Mouse (Mus musculus) kidney, embryonic 16.5 days (tissue): ENCODE measurements around the gene Cerkl. TPM values are rescaled to one million over a fixed set of nuclear protein-coding genes. Genes with fewer than 3 reads are reported as not detected.

Source experiments
- ATAC-seq: fragments of 200-750 bp; cut with Nextera tagmentation; 2 replicates; pipeline ENCODE4 v1.8.0; 2017; ENCODE audit warnings: moderate TSS enrichment; ENCODE audit not compliant: low FRiP score, low TSS enrichment
- H3K27ac ChIP-seq: fragments of 300-500 bp; sonication (generic); 2 replicates; pipeline ENCODE4 v1.5.1; 2014; ENCODE audit warnings: low read length
- H3K27me3 ChIP-seq: fragments of 300-500 bp; sonication (generic); 2 replicates; pipeline ENCODE4 v1.6.1; 2014; ENCODE audit warnings: low read length, control low read depth, mixed read lengths; ENCODE audit not compliant: insufficient read depth
- H3K36me3 ChIP-seq: fragments of 300-500 bp; sonication (generic); 2 replicates; pipeline ENCODE4 v1.6.1; 2014; ENCODE audit warnings: low read length, control low read depth, mixed read lengths; ENCODE audit not compliant: insufficient read depth
- H3K4me1 ChIP-seq: fragments of 300-500 bp; sonication (generic); 2 replicates; pipeline ENCODE4 v1.6.1; 2014; ENCODE audit warnings: low read length, control low read depth, mixed read lengths; ENCODE audit not compliant: insufficient read depth
- H3K4me2 ChIP-seq: fragments of 300-500 bp; sonication (generic); replicated peaks from 2 replicates; pipeline ENCODE4 v1.6.1; 2014; ENCODE audit warnings: low read depth, low read length
- H3K4me3 ChIP-seq: fragments of 300-500 bp; sonication (generic); 2 replicates; pipeline ENCODE4 v1.5.1; 2014; ENCODE audit warnings: mild to moderate bottlenecking, low read length
- H3K9ac ChIP-seq: fragments of 300-500 bp; sonication (generic); replicated peaks from 2 replicates; pipeline ENCODE4 v1.6.1; 2014; ENCODE audit warnings: low read length
- H3K9me3 ChIP-seq: fragments of 300-500 bp; sonication (generic); 2 replicates; pipeline ENCODE4 v1.6.1; 2016; ENCODE audit warnings: low read length, control low read depth
- WGBS: fragments of 180-500 bp; shearing (Covaris S2); extraction: QIAGEN DNeasy Blood & Tissue Kit; methylation state at CpG from one replicate; pipeline ENCODE4 v1.1.7; 2014; 5-methylcytosine and 5-hydroxymethylcytosine counted together
- polyA plus RNA-seq: library from polyadenylated mRNA; unstranded; fragments of >200 nt; fragmentation: Nextera tagmentation; extraction: Ambion mirVana; gene quantifications from 2 replicates; pipeline ENCODE4 v1.2.1, GENCODE M21; 2015

Gene Cerkl
- polyA plus RNA-seq, 1 experiment from 2014 or later: 1.8 TPM

- 85% methylated on average over 3 of the region's 3 CpGs for WGBS
- Histone ChIP-seq H3K4me2 (no peak overlapping the region), H3K9me3 (no peaks in the 10 kb centered on the region), H3K9ac (no peak overlapping the region), H3K4me1 (no peaks in the 10 kb centered on the region), H3K27me3 (no peaks in the 10 kb centered on the region; the same call in 1 of the 2 replicates), H3K4me3 (no peak overlapping the region), H3K36me3 (no peaks in the 10 kb centered on the region), H3K27ac (no peak overlapping the region)
- no peak for ATAC-seq
These were observed 12.5 kb downstream of the Cerkl start for GRCm38 (mm10) chr2:79443861-79444620.

- no peak overlapping the region for H3K4me3 ChIP-seq
- WGBS: 95% methylated on average over 2 of the region's 2 CpGs
- no peaks in the 10 kb centered on the region for H3K4me1 ChIP-seq
- no peaks in the 10 kb centered on the region for H3K36me3 ChIP-seq
- H3K9ac ChIP-seq: no peak overlapping the region
- no peak overlapping the region for H3K4me2 ChIP-seq
- no peak for ATAC-seq
- no peaks in the 10 kb centered on the region for H3K9me3 ChIP-seq
- no peaks in the 10 kb centered on the region for H3K27me3 ChIP-seq
- no peak overlapping the region for H3K27ac ChIP-seq
These were observed 13.2 kb downstream of the Cerkl start for GRCm38 (mm10) chr2:79443401-79443800.

DNA sequence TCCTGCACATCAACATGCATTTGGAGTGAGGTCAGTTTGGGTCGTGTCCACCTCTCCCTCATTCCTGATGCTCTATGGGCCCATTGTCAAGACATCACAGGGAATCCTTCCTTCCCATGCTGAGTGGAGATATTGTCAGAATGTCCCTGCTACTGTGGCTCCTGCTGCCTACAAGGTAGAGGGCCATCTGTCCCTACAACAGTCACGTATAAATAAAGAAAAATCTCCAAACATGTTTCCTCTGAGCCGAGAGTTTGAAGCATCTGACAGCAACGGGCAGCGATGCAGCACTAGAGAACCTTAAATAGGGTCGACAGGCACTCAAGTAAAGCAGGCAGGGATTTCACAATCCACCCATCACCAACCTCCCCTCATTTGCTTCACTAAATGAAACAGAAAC lies 13.7 kb downstream of the Cerkl start:
- no peak overlapping the region for H3K4me3 ChIP-seq
- no peak for ATAC-seq
- H3K9ac ChIP-seq: no peak overlapping the region
- H3K4me1 ChIP-seq: no peaks in the 10 kb centered on the region
- H3K36me3 ChIP-seq: no peaks in the 10 kb centered on the region
- H3K27ac ChIP-seq: no peak overlapping the region
- 84% methylated on average over 6 of the region's 6 CpGs for WGBS
- no peak overlapping the region for H3K4me2 ChIP-seq
- H3K9me3 ChIP-seq: no peaks in the 10 kb centered on the region
- H3K27me3 ChIP-seq: no peaks in the 10 kb centered on the region

GRCm38 (mm10) chr2:79442227-79442626 lies 14.4 kb downstream of the Cerkl start:
- Histone ChIP-seq H3K9ac (no peak overlapping the region), H3K4me3 (no peak overlapping the region), H3K27me3 (no peaks in the 10 kb centered on the region), H3K9me3 (no peaks in the 10 kb centered on the region), H3K4me1 (no peaks in the 10 kb centered on the region), H3K27ac (no peak overlapping the region), H3K4me2 (no peak overlapping the region), H3K36me3 (no peaks in the 10 kb centered on the region)
- no peak for ATAC-seq
- 90% methylated on average over 2 of the region's 2 CpGs for WGBS

GRCm38 (mm10) chr2:79430061-79430460 lies 26.5 kb downstream of the Cerkl start:
- Histone ChIP-seq H3K36me3 (no peaks in the 10 kb centered on the region), H3K9me3 (no peaks in the 10 kb centered on the region), H3K9ac (no peak overlapping the region), H3K27me3 (peaks cover 7% of the 10 kb centered on the region; the same call in 1 of the 2 replicates), H3K4me2 (no peak overlapping the region), H3K27ac (no peak overlapping the region), H3K4me3 (no peak overlapping the region), H3K4me1 (peaks cover 7% of the 10 kb centered on the region; the same call in 1 of the 2 replicates)
- ATAC-seq: no peak

GRCm38 (mm10) chr2:79429650-79430049 lies 26.9 kb downstream of the Cerkl start:
- H3K36me3 ChIP-seq: no peaks in the 10 kb centered on the region
- peaks cover 7% of the 10 kb centered on the region; the same call in 1 of the 2 replicates for H3K27me3 ChIP-seq
- no peaks in the 10 kb centered on the region for H3K9me3 ChIP-seq
- peaks cover 7% of the 10 kb centered on the region; the same call in 1 of the 2 replicates for H3K4me1 ChIP-seq
- ATAC-seq: no peak
- H3K4me2 ChIP-seq: no peak overlapping the region
- H3K4me3 ChIP-seq: no peak overlapping the region
- H3K9ac ChIP-seq: no peak overlapping the region
- no peak overlapping the region for H3K27ac ChIP-seq
- 12% methylated on average over 6 of the region's 6 CpGs for WGBS

DNA sequence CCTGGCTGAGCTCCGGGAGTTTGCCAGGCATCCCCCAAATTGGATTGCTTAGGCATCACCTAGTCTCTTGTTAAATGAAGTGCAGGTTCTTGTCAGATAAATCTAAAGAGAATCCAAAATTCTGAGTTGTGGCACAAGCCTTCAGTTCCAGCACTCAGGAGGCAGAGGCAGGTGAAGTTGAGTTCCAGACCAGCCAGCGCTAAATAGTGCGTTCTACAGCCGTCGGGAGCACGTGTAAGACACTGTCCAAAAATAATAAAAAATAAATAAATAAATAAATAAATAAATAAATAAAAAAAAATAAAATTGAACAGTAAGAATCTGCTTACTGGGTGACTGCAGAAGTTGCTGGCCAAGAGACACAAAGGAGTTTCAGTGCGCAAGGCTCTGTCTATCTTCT lies 27.5 kb downstream of the Cerkl start:
- H3K9ac ChIP-seq: peak overlapping the region; percentile 66; the same call in 1 of the 2 replicates
- ATAC-seq: peak; percentile 33; the same call in 1 of the 2 replicates
- H3K36me3 ChIP-seq: no peaks in the 10 kb centered on the region
- peak overlapping the region; percentile 98 for H3K4me2 ChIP-seq
- no peaks in the 10 kb centered on the region for H3K9me3 ChIP-seq
- peak overlapping the region; percentile 54 for H3K4me3 ChIP-seq
- H3K27ac ChIP-seq: no peak overlapping the region
- H3K27me3 ChIP-seq: peaks cover 7% of the 10 kb centered on the region; the same call in 1 of the 2 replicates
- 15% methylated on average over 7 of the region's 7 CpGs for WGBS
- peaks cover 7% of the 10 kb centered on the region; the same call in 1 of the 2 replicates for H3K4me1 ChIP-seq

DNA sequence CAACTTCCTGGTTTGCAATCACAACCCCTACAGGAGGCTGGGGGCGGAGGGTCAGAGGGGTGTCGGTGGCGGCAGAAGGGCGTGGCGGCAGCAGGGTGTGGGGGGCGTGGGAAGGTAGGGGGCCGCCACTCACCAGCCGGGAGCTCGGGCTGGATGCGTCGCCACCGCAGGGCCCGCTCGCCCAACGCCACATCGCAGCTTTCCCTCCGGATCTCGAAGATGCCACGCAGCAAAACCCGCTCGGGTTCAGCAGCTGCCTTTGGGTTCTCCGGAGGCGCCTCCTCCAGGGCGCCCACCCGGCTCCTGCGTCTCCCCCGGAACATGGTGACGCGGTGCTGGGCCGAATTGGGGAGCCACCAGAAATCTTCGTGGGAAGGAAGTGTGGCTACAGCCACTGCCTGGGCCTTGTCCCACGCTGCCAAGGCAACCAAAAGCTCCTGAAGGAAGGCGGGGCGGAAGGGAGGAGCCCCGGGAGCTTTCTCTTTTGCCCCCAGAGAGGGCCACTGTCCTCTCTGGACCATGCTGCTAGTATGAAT lies 27.9 kb downstream of the Cerkl start:
- under 1% methylated on average over 35 of the region's 35 CpGs for WGBS
- no peaks in the 10 kb centered on the region for H3K36me3 ChIP-seq

GRCm38 (mm10) chr2:79428022-79428421 lies 28.6 kb downstream of the Cerkl start:
- Histone ChIP-seq H3K36me3 (no peaks in the 10 kb centered on the region), H3K27ac (no peak overlapping the region), H3K9me3 (no peaks in the 10 kb centered on the region), H3K4me1 (peaks cover 7% of the 10 kb centered on the region; the same call in 1 of the 2 replicates), H3K9ac (no peak overlapping the region), H3K4me2 (peak overlapping the region; percentile 98; the same call in 1 of the 2 replicates), H3K4me3 (no peak overlapping the region; the same call in 1 of the 2 replicates), H3K27me3 (peaks cover 7% of the 10 kb centered on the region; the same call in 1 of the 2 replicates)
- 12% methylated on average over 6 of the region's 6 CpGs for WGBS
- no peak for ATAC-seq

More for the DNA sequence above, 27.9 kb downstream of the Cerkl start:
- peak; percentile 67 for ATAC-seq
- Histone ChIP-seq H3K4me3 (peak overlapping the region; percentile 54), H3K27ac (no peak overlapping the region), H3K9me3 (no peaks in the 10 kb centered on the region), H3K4me2 (peak overlapping the region; percentile 98), H3K9ac (peak overlapping the region; percentile 66), H3K4me1 (peaks cover 7% of the 10 kb centered on the region; the same call in 1 of the 2 replicates), H3K27me3 (peaks cover 7% of the 10 kb centered on the region; the same call in 1 of the 2 replicates)

DNA sequence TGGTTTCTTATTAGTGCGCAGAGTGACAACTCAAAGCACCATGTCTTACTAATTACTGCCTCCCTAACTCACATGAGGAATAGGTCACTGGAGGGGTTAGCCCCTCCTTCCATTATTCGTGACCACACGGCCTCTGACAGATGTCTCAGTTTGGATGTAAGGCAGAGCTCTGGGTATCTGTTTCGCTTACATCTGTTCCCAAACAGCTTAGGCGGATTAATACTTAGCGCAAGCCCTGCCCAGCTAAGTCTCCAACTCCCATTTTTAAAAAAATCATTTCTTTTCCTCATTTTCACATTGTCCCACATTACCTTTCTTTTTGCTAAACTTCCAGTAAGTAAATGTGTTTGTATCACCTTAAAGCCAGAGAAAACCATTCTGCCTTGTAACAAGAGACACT lies 34.9 kb downstream of the Cerkl start:
- no peaks in the 10 kb centered on the region for H3K9me3 ChIP-seq
- no peak overlapping the region for H3K27ac ChIP-seq
- no peaks in the 10 kb centered on the region for H3K4me1 ChIP-seq
- H3K4me2 ChIP-seq: no peak overlapping the region
- no peak overlapping the region for H3K4me3 ChIP-seq
- H3K9ac ChIP-seq: no peak overlapping the region
- no peak for ATAC-seq
- no peaks in the 10 kb centered on the region for H3K36me3 ChIP-seq
- H3K27me3 ChIP-seq: no peaks in the 10 kb centered on the region
- 55% methylated on average over 6 of the region's 6 CpGs for WGBS
